Mouse (Mus musculus): ENCODE results near the gene Tmem238l. TPM values are rescaled to one million over a fixed set of nuclear protein-coding genes. Genes with fewer than 3 reads are reported as not detected.

Tmem238l gene
- not detected for polyA plus RNA-seq (2017; shearing (Covaris generic))

DNA sequence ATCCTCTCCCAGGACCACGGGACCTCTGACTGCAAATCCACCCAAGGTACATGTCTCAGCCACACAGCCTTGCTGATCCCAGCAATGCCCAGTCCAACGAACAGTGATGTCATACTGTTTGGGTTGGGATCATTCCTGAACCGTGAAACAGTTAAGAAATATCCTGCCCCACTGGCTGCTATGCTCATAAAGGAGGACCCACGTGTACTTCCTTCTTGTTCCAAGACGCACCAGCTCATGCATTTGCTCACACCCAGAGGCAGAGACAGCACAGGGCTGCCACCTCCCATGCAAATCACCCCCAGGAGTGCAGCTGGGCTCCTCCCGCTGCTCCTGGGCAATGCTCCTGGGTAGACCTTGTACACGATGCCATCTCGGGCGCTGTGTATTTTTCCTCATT, at the start of gene Tmem238l:
Gene Tmem238l (plus strand): TSS at position 336 of the 400 bp plus-strand sequence.

DNA sequence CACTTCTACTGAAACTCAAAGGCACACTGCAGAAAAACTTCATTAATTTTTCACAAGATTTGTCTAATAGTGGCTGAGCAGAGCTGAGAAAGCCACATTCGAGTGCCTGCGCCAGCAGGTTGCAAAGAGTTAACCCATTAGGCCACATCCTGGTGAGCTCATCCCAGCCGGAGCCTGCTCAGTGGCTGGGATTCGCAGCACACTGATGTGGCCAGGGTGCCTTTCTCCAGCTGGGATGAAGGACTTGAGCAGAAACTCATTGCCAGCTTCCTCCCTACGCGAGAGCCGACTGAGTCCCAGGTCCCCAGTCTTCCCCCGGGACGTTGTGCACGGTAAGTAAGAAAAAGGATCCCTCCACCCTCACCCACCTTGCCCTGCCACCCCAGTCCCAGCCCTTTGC, 44.6 kb upstream of the Tmem238l start, which contains the start of gene Pirt:
Gene Pirt (plus strand): TSS at position 171 of the 400 bp plus-strand sequence.

Other genes with a start within 250 kb of the Tmem238l start
- gene Pirt, start 44.7 kb upstream of the Tmem238l start, polyA plus RNA-seq (2017; shearing (Covaris generic)): not detected
- 1 to 10 TPM; 1.3 to 1.6 TPM for gene Tmem220, start 68.5 kb downstream of the Tmem238l start, polyA plus RNA-seq (2017; shearing (Covaris generic))
- 10 to 100 TPM; 60.4 to 67.9 TPM for gene Adprm, start 96.0 kb downstream of the Tmem238l start, polyA plus RNA-seq (2017; shearing (Covaris generic))
- 10 to 100 TPM; 12.7 to 13.7 TPM for gene Sco1, start 96.0 kb downstream of the Tmem238l start, polyA plus RNA-seq (2017; shearing (Covaris generic))
- 1 to 10 TPM in 1 of 2 experiments, under 1 TPM in 1; 0.54 to 2.1 TPM for gene Myh3, start 121.7 kb downstream of the Tmem238l start, polyA plus RNA-seq (2017; shearing (Covaris generic))
- gene Myh2, start 214.4 kb downstream of the Tmem238l start, polyA plus RNA-seq (2017; shearing (Covaris generic)): under 1 TPM; 0.06 to 0.07 TPM
- gene Myh1, start 243.4 kb downstream of the Tmem238l start, polyA plus RNA-seq (2017; shearing (Covaris generic)): under 1 TPM in 1 of 2 experiments, not detected in 1; 0.34 TPM

All from inflammation-experienced regulatory T-cells (primary cell).